Comparison of ENCODE assay signal across 8 mouse cellular contexts in the genomic region with DNA sequence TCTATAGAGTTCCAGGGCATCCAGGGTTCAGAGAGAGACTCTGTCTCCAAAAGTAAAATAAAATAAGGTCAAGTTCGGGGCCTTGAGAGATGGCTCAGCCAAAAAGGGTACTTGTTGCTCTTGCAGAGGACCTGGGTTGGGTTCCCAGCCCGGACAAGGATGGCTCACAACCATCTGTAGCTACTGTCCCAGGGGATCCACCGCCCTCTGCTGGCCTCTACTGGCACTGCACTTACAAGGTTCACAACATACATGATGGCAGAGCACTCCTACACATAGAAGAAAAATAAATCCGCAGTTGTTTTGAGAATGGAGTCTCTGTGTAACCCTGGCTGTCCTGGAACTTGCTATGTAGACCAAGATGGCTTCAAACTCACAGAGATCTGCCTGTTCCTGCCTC. TPM values are rescaled to one million over a fixed set of nuclear protein-coding genes. Genes with fewer than 3 reads are reported as not detected.
DNase-seq lines count a peak whose midpoint lies in the region; ATAC-seq and TF ChIP-seq lines count a peak whose summit lies in the region.

No protein-coding gene starts in this region.

- H3K27ac ChIP-seq in heart, adult 2 months, result no peak overlapping the region
- H3K27ac ChIP-seq in liver, embryonic 14.5 days, result no peak overlapping the region
- no peak overlapping the region for H3K27ac ChIP-seq in heart, embryonic 11.5 days (ENCODE audit: low read depth, low read length)

- H3K4me1 ChIP-seq in heart, adult 2 months (ENCODE audit: control insufficient read depth, insufficient read depth, low read length), result peaks cover 3% of the 10 kb centered on the region; the same call in 1 of the 2 replicates
- H3K4me1 ChIP-seq in liver, embryonic 14.5 days (replicated peaks; ENCODE audit: control insufficient read depth in 2 of 2, insufficient read depth in 2 of 2, low read length in 1 of 2), result peaks cover 3 to 11% of the 10 kb centered on the region in 2 experiments; a peak in 3 of 4 replicates
- H3K4me1 ChIP-seq in heart, embryonic 11.5 days (ENCODE audit: control insufficient read depth, insufficient read depth, low read length), result peaks cover 16% of the 10 kb centered on the region

- H3K79me2 ChIP-seq in heart, adult 2 months (replicated peaks; ENCODE audit: control insufficient read depth, insufficient read depth, low read length), result no peaks in the 10 kb centered on the region

- intact Hi-C loops in heart, adult 2 months (cut with DNase I), result no loop called here
- intact Hi-C loops in heart, postnatal 25 days (cut with DNase I), result no loop called here

- no peak for TF ChIP-seq POLR2A in heart, adult 2 months (IDR thresholded peaks at IDR 0.05; ENCODE audit: insufficient read depth, low read depth, low read length)

- no peak for ATAC-seq in liver, embryonic 14.5 days (ENCODE audit: insufficient read depth)
- no peak for ATAC-seq in heart, embryonic 11.5 days (replicated peaks; ENCODE audit: insufficient number of reproducible peaks, low FRiP score, low TSS enrichment)

- H3K9me3 ChIP-seq in liver, embryonic 14.5 days (ENCODE audit: control insufficient read depth, low read length), result no peaks in the 10 kb centered on the region
- H3K9me3 ChIP-seq in heart, embryonic 11.5 days (replicated peaks; ENCODE audit: control insufficient read depth, low read length), result 0 out of 2 replicates have a peak, but pooled peaks cover 3% of the 10 kb centered on the region

- WGBS in heart, adult 2 months, result 71% methylated on average over 4 of the region's 4 CpGs
- WGBS in liver, embryonic 14.5 days (ENCODE audit: insufficient replicate concordance), result 65% methylated on average over 4 of the region's 4 CpGs
- WGBS in heart, embryonic 11.5 days (ENCODE audit: insufficient replicate concordance), result 72% methylated on average over 4 of the region's 4 CpGs

- no peak overlapping the region for H3K4me2 ChIP-seq in liver, embryonic 14.5 days (ENCODE audit: low read depth)
- no peak overlapping the region for H3K4me2 ChIP-seq in heart, embryonic 11.5 days

- H3K36me3 ChIP-seq in heart, adult 2 months (ENCODE audit: control insufficient read depth, insufficient read depth, low read length), result no peaks in the 10 kb centered on the region; the same call in 1 of the 2 replicates
- no peaks in the 10 kb centered on the region for H3K36me3 ChIP-seq in liver, embryonic 14.5 days (replicated peaks; ENCODE audit: control insufficient read depth, insufficient read depth, low read depth)
- H3K36me3 ChIP-seq in heart, embryonic 11.5 days (ENCODE audit: control insufficient read depth, insufficient read depth, low read length), result peaks cover 5% of the 10 kb centered on the region; the same call in 1 of the 2 replicates

- peak in 1 of 2 experiments; percentile 42 for DNase-seq in heart, adult 2 months
- DNase-seq in heart, postnatal 25 days (ENCODE audit: low spot score), result no peak
- peak; percentile 67 for DNase-seq in A20 (ENCODE audit: low read depth, low spot score)
- peak; percentile 24 for DNase-seq in Muller cell, postnatal 12 days (ENCODE audit: inconsistent ontology term)
- DNase-seq in liver, embryonic 14.5 days (ENCODE audit: low read depth in 3 of 3, low spot score in 3 of 3), result peak in 1 of 3 experiments; percentile 36
- peak; percentile 66 for DNase-seq in thymus, postnatal 14 days
- no peak for DNase-seq in layer of hippocampus, adult 9-11 months

- no peak overlapping the region for H3K4me3 ChIP-seq in heart, adult 2 months
- H3K4me3 ChIP-seq in liver, embryonic 14.5 days (ENCODE audit: insufficient read depth in 1 of 2, low read depth in 2 of 2, low read length in 2 of 2), result no peak overlapping the region
- H3K4me3 ChIP-seq in heart, embryonic 11.5 days (ENCODE audit: low read depth, low read length), result no peak overlapping the region

- H3K9ac ChIP-seq in heart, adult 2 months (ENCODE audit: low read depth, low read length), result no peak overlapping the region
- no peak overlapping the region for H3K9ac ChIP-seq in liver, embryonic 14.5 days (replicated peaks)
- H3K9ac ChIP-seq in heart, embryonic 11.5 days (ENCODE audit: low read depth, low read length), result no peak overlapping the region

- no peak for TF ChIP-seq EP300 in heart, adult 2 months (IDR thresholded peaks at IDR 0.05; ENCODE audit: insufficient read depth, low read depth, low read length)
- TF ChIP-seq EP300 in liver, embryonic 14.5 days (IDR thresholded peaks at IDR 0.05; ENCODE audit: low read depth), result no peak

- peak; percentile 70 for TF ChIP-seq CTCF in heart, adult 2 months (IDR thresholded peaks at IDR 0.05)
- peak; percentile 85 for TF ChIP-seq CTCF in liver, embryonic 14.5 days (IDR thresholded peaks at IDR 0.05; ENCODE audit: low read depth)

- no peaks in the 10 kb centered on the region for H3K27me3 ChIP-seq in heart, adult 2 months (ENCODE audit: control insufficient read depth, insufficient read depth, low read length)
- no peaks in the 10 kb centered on the region for H3K27me3 ChIP-seq in liver, embryonic 14.5 days (ENCODE audit: control insufficient read depth, insufficient read depth, low read length)
- no peaks in the 10 kb centered on the region for H3K27me3 ChIP-seq in heart, embryonic 11.5 days (ENCODE audit: control insufficient read depth, insufficient read depth, low read length)

RNA-seq across cellular contexts. Expression of a gene that starts 2.9 kb away (rescaled TPM):
- total RNA-seq in heart, adult 2 months (2021), result 10 to 100 TPM; 18.6 to 19.3 TPM
- polyA plus RNA-seq in heart, adult 2 months (2012; rRNA removed), result 10.1 and 13.8 TPM in 2 replicates
- total RNA-seq in heart, postnatal 25 days (2021), result 10 to 100 TPM; 22.9 to 25.9 TPM
- 4.0 and 4.6 TPM in 2 replicates for polyA plus RNA-seq in liver, embryonic 14.5 days (2012; rRNA removed)
- polyA plus RNA-seq in liver, embryonic 14.5 days (2014; fragmentation: Nextera tagmentation; extraction: Ambion mirVana), result 13.4 and 15.7 TPM in 2 replicates
- polyA plus RNA-seq in heart, embryonic 11.5 days (2014; fragmentation: Nextera tagmentation; extraction: Ambion mirVana), result 38.2 and 45.4 TPM in 2 replicates

RNA-seq across cellular contexts. Expression of a gene that starts 3.1 kb away (rescaled TPM):
- under 1 TPM; 0.75 to 0.84 TPM for total RNA-seq in heart, adult 2 months (2021)
- 1.2 and 1.4 TPM in 2 replicates for polyA plus RNA-seq in heart, adult 2 months (2012; rRNA removed)
- 1 to 10 TPM in 1 of 2 experiments, under 1 TPM in 1; 0.84 to 1.3 TPM for total RNA-seq in heart, postnatal 25 days (2021)
- 0.26 and 0.35 TPM in 2 replicates for polyA plus RNA-seq in liver, embryonic 14.5 days (2012; rRNA removed)
- 0.06 TPM in 1 of 2 replicates, not detected in the other for polyA plus RNA-seq in liver, embryonic 14.5 days (2014; fragmentation: Nextera tagmentation; extraction: Ambion mirVana)
- 0.87 and 1.7 TPM in 2 replicates for polyA plus RNA-seq in heart, embryonic 11.5 days (2014; fragmentation: Nextera tagmentation; extraction: Ambion mirVana)

RNA-seq across cellular contexts. Expression of a gene that starts 8.8 kb away (rescaled TPM):
- 100 to 1,000 TPM in 1 of 2 experiments, 10 to 100 TPM in 1; 99.8 to 109 TPM for total RNA-seq in heart, adult 2 months (2021)
- polyA plus RNA-seq in heart, adult 2 months (2012; rRNA removed), result 57.8 and 112 TPM in 2 replicates
- 100 to 1,000 TPM; 120 to 122 TPM for total RNA-seq in heart, postnatal 25 days (2021)
- polyA plus RNA-seq in liver, embryonic 14.5 days (2012; rRNA removed), result 51.1 and 58.4 TPM in 2 replicates
- polyA plus RNA-seq in liver, embryonic 14.5 days (2014; fragmentation: Nextera tagmentation; extraction: Ambion mirVana), result 142 and 148 TPM in 2 replicates
- 260 and 273 TPM in 2 replicates for polyA plus RNA-seq in heart, embryonic 11.5 days (2014; fragmentation: Nextera tagmentation; extraction: Ambion mirVana)

RNA-seq across cellular contexts. Expression of a gene that starts 25.9 kb away (rescaled TPM):
- 10 to 100 TPM; 22.1 to 24.9 TPM for total RNA-seq in heart, adult 2 months (2021)
- 16.1 and 25.6 TPM in 2 replicates for polyA plus RNA-seq in heart, adult 2 months (2012; rRNA removed)
- total RNA-seq in heart, postnatal 25 days (2021), result 10 to 100 TPM; 23.6 to 26.4 TPM
- 19.7 and 21.4 TPM in 2 replicates for polyA plus RNA-seq in liver, embryonic 14.5 days (2012; rRNA removed)
- 13.0 and 13.2 TPM in 2 replicates for polyA plus RNA-seq in liver, embryonic 14.5 days (2014; fragmentation: Nextera tagmentation; extraction: Ambion mirVana)
- 10.9 and 15.3 TPM in 2 replicates for polyA plus RNA-seq in heart, embryonic 11.5 days (2014; fragmentation: Nextera tagmentation; extraction: Ambion mirVana)

RNA-seq across cellular contexts. Expression of a gene that starts 28.8 kb away (rescaled TPM):
- 10 to 100 TPM; 26.9 to 30.1 TPM for total RNA-seq in heart, adult 2 months (2021)
- 27.0 and 30.5 TPM in 2 replicates for polyA plus RNA-seq in heart, adult 2 months (2012; rRNA removed)
- 10 to 100 TPM; 27.2 to 31.8 TPM for total RNA-seq in heart, postnatal 25 days (2021)
- 23.5 and 23.7 TPM in 2 replicates for polyA plus RNA-seq in liver, embryonic 14.5 days (2012; rRNA removed)
- polyA plus RNA-seq in liver, embryonic 14.5 days (2014; fragmentation: Nextera tagmentation; extraction: Ambion mirVana), result 22.6 and 28.2 TPM in 2 replicates
- polyA plus RNA-seq in heart, embryonic 11.5 days (2014; fragmentation: Nextera tagmentation; extraction: Ambion mirVana), result 22.7 and 26.3 TPM in 2 replicates

Comparison
In these comparisons a context has a peak if more than half of its experiments do, and no peak if none do; other contexts are left out.
1. DNase-seq: peak in A20 (single experiment), Muller cell, postnatal 12 days (single experiment) and thymus, postnatal 14 days (single experiment); none in heart, postnatal 25 days (single experiment) and layer of hippocampus, adult 9-11 months (single experiment).